Mouse (Mus musculus) liver, adult 2 months (tissue): ENCODE data around the gene Tmem145. TPM values are rescaled to one million over a fixed set of nuclear protein-coding genes. Genes with fewer than 3 reads are reported as not detected.

Experiments
- DNase-seq: peaks from one replicate; pipeline ENCODE4 v3.0.0-alpha.2; 2011; ENCODE audit warnings: low read depth, low spot score; ENCODE audit errors: extremely low read depth
- H3K27ac ChIP-seq: fragments of 200-500 bp; replicated peaks from 2 replicates; pipeline ENCODE4 v1.5.1; 2012; ENCODE audit warnings: low read depth, mild to moderate bottlenecking, control low read depth, inconsistent platforms, low read length; ENCODE audit not compliant: insufficient read depth
- H3K27me3 ChIP-seq: fragments of 200-500 bp; 2 replicates; pipeline ENCODE4 v1.6.1; 2012; ENCODE audit warnings: mild to moderate bottlenecking, moderate library complexity, low read length, inconsistent platforms; ENCODE audit not compliant: control insufficient read depth, insufficient read depth
- H3K36me3 ChIP-seq: fragments of 200-500 bp; 2 replicates; pipeline ENCODE4 v1.6.1; 2012; ENCODE audit warnings: low read length, inconsistent platforms; ENCODE audit not compliant: control insufficient read depth, insufficient read depth
- H3K4me1 ChIP-seq: fragments of 200-500 bp; 2 replicates; pipeline ENCODE4 v1.6.1; 2011; ENCODE audit warnings: low read length; ENCODE audit not compliant: control insufficient read depth, insufficient read depth
- H3K4me3 ChIP-seq: fragments of 200-500 bp; 2 replicates; pipeline ENCODE4 v1.5.1; 2011; ENCODE audit warnings: low read depth, mild to moderate bottlenecking, control low read depth, low read length, moderate library complexity; ENCODE audit not compliant: insufficient read depth
- H3K79me2 ChIP-seq: fragments of 200-500 bp; 2 replicates; pipeline ENCODE4 v1.6.1; 2012; ENCODE audit warnings: inconsistent platforms, mild to moderate bottlenecking, low read length, moderate library complexity; ENCODE audit not compliant: control insufficient read depth, insufficient read depth
- H3K9ac ChIP-seq: fragments of 200-500 bp; 2 replicates; pipeline ENCODE4 v1.6.1; 2012; ENCODE audit warnings: low read depth, mild to moderate bottlenecking, control low read depth, inconsistent platforms, low read length
- CTCF ChIP-seq: fragments of 200-500 bp; IDR thresholded peaks from 2 replicates; pipeline ENCODE4 v1.5.1; 2011; ENCODE audit warnings: low read depth, low read length, control low read depth
- POLR2A ChIP-seq: fragments of 200-500 bp; IDR thresholded peaks from 2 replicates; pipeline ENCODE4 v1.6.1; 2011; ENCODE audit warnings: low read length, control low read depth; ENCODE audit not compliant: insufficient read depth; ENCODE audit errors: extremely low read depth
- WGBS: fragments of 180-500 bp; shearing (Covaris S2); methylation state at CpG from one replicate; pipeline ENCODE4 v1.1.7; 2018; 5-methylcytosine and 5-hydroxymethylcytosine counted together
- polyA plus RNA-seq: library from polyadenylated mRNA; depleted of rRNA; stranded (reverse); fragments of >200 nt; gene quantifications from 2 replicates; pipeline ENCODE4 v1.2.3, GENCODE M21; 2012
- total RNA-seq: library from RNA; depleted of rRNA; stranded (reverse); fragments of >200 nt; gene quantifications from 2 replicates; pipeline ENCODE4 v1.2.3, GENCODE M21; 2014

Gene Tmem145
- total and polyA plus RNA-seq, 2 experiments: not detected

- DNase-seq: no peak
- H3K79me2 ChIP-seq: peaks cover 31% of the 10 kb centered on the region
- no peaks in the 10 kb centered on the region for H3K36me3 ChIP-seq
- no peak overlapping the region for H3K9ac ChIP-seq
- peaks cover 12% of the 10 kb centered on the region for H3K4me1 ChIP-seq
- H3K4me3 ChIP-seq: no peak overlapping the region
- no peak overlapping the region for H3K27ac ChIP-seq
- 88% methylated on average over 3 of the region's 3 CpGs for WGBS
- TF ChIP-seq CTCF (no peak), POLR2A (no peak)
- H3K27me3 ChIP-seq: no peaks in the 10 kb centered on the region
Observed at GRCm38 (mm10) chr7:25274996-25275395, 30.9 kb upstream of the Tmem145 start.

GRCm38 (mm10) chr7:25275555-25276298 lies 30.2 kb upstream of the Tmem145 start:
- Histone ChIP-seq H3K9ac (no peak overlapping the region), H3K4me3 (no peak overlapping the region), H3K27me3 (no peaks in the 10 kb centered on the region), H3K79me2 (peaks cover 27% of the 10 kb centered on the region), H3K36me3 (no peaks in the 10 kb centered on the region), H3K4me1 (peaks cover 15% of the 10 kb centered on the region), H3K27ac (no peak overlapping the region)
- no peak for TF ChIP-seq CTCF
- TF ChIP-seq POLR2A: no peak
- 81% methylated on average over 9 of the region's 9 CpGs for WGBS
- no peak for DNase-seq

DNA sequence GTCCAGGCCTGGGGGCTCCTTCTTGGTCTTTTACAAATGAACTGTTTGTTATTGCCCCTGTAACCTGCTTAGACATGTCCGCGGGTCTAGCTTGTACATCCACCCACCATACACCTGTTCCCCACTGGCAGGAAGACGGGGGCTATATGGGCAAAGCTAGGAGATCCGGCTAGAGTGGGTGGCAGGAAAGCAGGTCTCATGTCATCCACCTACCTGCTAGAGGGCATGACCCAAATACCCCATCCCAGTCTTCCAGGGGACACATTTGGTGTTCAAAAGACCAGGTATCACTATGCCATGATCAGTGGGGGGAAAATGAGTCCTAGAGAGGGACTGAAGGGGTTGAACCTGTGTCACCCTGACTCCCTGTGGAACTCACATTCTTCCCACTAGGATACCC lies 28.5 kb upstream of the Tmem145 start:
- WGBS: 85% methylated on average over 4 of the region's 4 CpGs
- Histone ChIP-seq H3K9ac (no peak overlapping the region), H3K27me3 (no peaks in the 10 kb centered on the region), H3K4me3 (no peak overlapping the region), H3K79me2 (peaks cover 12% of the 10 kb centered on the region; the same call in 1 of the 2 replicates), H3K36me3 (no peaks in the 10 kb centered on the region), H3K4me1 (peaks cover 18% of the 10 kb centered on the region), H3K27ac (peak overlapping the region; percentile 0; the same call in 1 of the 2 replicates)
- TF ChIP-seq POLR2A (no peak), CTCF (no peak)
- DNase-seq: no peak

DNA sequence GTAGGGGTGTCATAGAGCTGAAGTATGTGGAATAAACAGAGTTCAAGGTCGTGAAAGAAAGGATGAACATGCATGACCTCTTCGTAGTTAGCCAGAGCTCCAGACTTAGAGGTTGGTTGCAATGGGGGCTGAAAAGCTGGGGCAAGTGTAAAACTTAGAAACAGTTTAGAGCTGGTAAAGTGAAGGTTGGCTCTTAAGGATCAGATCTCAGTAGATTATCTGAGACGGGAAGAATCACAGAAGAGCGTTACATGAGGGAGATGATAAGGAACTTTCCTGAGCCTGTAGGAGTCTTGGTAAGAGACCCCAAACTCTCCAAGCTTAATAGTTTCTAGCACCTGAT lies 27.9 kb upstream of the Tmem145 start:
- Histone ChIP-seq H3K9ac (0 out of 2 replicates have a peak overlapping the region, but pooled peaks have one; percentile 22), H3K79me2 (peaks cover 12% of the 10 kb centered on the region; the same call in 1 of the 2 replicates), H3K36me3 (no peaks in the 10 kb centered on the region), H3K4me3 (peak overlapping the region; percentile 69; the same call in 1 of the 2 replicates), H3K4me1 (peaks cover 21% of the 10 kb centered on the region), H3K27me3 (no peaks in the 10 kb centered on the region), H3K27ac (peak overlapping the region; percentile 25)
- WGBS: 6% methylated on average over 4 of the region's 4 CpGs
- DNase-seq: peak; percentile 25
- TF ChIP-seq POLR2A (no peak), CTCF (no peak)

GRCm38 (mm10) chr7:25278341-25279075 lies 27.4 kb upstream of the Tmem145 start:
- peaks cover 24% of the 10 kb centered on the region for H3K4me1 ChIP-seq
- under 1% methylated on average over 58 of the region's 60 CpGs for WGBS
- no peaks in the 10 kb centered on the region for H3K36me3 ChIP-seq

More at GRCm38 (mm10) chr7:25278341-25279075, 27.4 kb upstream of the Tmem145 start:
- H3K27ac ChIP-seq: peak overlapping the region; percentile 72
- peak overlapping the region; percentile 75 for H3K9ac ChIP-seq
- peak; percentile 86 for DNase-seq
- peak overlapping the region; percentile 69 for H3K4me3 ChIP-seq
- peak; percentile 74 for TF ChIP-seq CTCF
- TF ChIP-seq POLR2A: peak; percentile 56; the same call in 1 of the 2 replicates
- H3K79me2 ChIP-seq: peaks cover 7% of the 10 kb centered on the region; the same call in 1 of the 2 replicates
- no peaks in the 10 kb centered on the region for H3K27me3 ChIP-seq
